Mouse (Mus musculus) spleen, adult 2 months (tissue): ENCODE measurements around the gene Col6a4. TPM values are rescaled to one million over a fixed set of nuclear protein-coding genes. Genes with fewer than 3 reads are reported as not detected.
A peak's percentile ranks its signal among the peaks of the same experiment; 100 is the strongest.

Experiments
- DNase-seq, 2 experiments: peaks; one replicate each; pipeline versions ENCODE4 v3.0.0 to v3.0.0-alpha.2; 2012 to 2021; ENCODE audit warnings: low spot score in 2 of 2, low read depth in 1 of 2
- H3K27ac ChIP-seq: fragments of 200-500 bp; 2 replicates; pipeline ENCODE4 v1.5.1; 2012; ENCODE audit warnings: low read length, inconsistent platforms; ENCODE audit not compliant: insufficient read depth
- H3K27me3 ChIP-seq: fragments of 200-500 bp; 2 replicates; pipeline ENCODE4 v1.6.1; 2012; ENCODE audit warnings: mild to moderate bottlenecking, moderate library complexity, low read length, inconsistent platforms; ENCODE audit not compliant: control insufficient read depth, insufficient read depth
- H3K36me3 ChIP-seq: fragments of 200-500 bp; 2 replicates; pipeline ENCODE4 v1.6.1; 2012; ENCODE audit warnings: mild to moderate bottlenecking, low read length, inconsistent platforms; ENCODE audit not compliant: control insufficient read depth, insufficient read depth
- H3K4me1 ChIP-seq: fragments of 200-500 bp; 2 replicates; pipeline ENCODE4 v1.6.1; 2011; ENCODE audit warnings: inconsistent platforms; ENCODE audit not compliant: control insufficient read depth, insufficient read depth, insufficient read length
- H3K4me3 ChIP-seq: fragments of 200-500 bp; 2 replicates; pipeline ENCODE4 v1.5.1; 2011; ENCODE audit warnings: mild to moderate bottlenecking, inconsistent platforms; ENCODE audit not compliant: insufficient read depth, insufficient read length; ENCODE audit errors: extremely low read depth
- CTCF ChIP-seq: fragments of 200-500 bp; IDR thresholded peaks from 2 replicates; pipeline ENCODE4 v1.5.1; 2011; ENCODE audit warnings: mild to moderate bottlenecking, inconsistent platforms; ENCODE audit not compliant: insufficient read depth, insufficient read length, insufficient replicate concordance; ENCODE audit errors: extremely low read depth
- POLR2A ChIP-seq: fragments of 200-500 bp; IDR thresholded peaks from 2 replicates; pipeline ENCODE4 v1.6.1; 2011; ENCODE audit warnings: low read depth, low read length, inconsistent platforms
- WGBS: fragments of 180-500 bp; shearing (Covaris S2); methylation state at CpG from one replicate; pipeline ENCODE4 v1.1.7; 2018; 5-methylcytosine and 5-hydroxymethylcytosine counted together
- polyA plus RNA-seq: library from polyadenylated mRNA; depleted of rRNA; stranded (reverse); fragments of >200 nt; gene quantifications from 2 replicates; pipeline ENCODE4 v1.2.3, GENCODE M21; 2012

Col6a4 gene
- polyA plus RNA-seq, 1 experiment: 4.1 TPM

GRCm38 (mm10) chr9:106129072-106129471 lies 32.5 kb upstream of the Col6a4 start:
- TF ChIP-seq CTCF: no peak
- TF ChIP-seq POLR2A: no peak
- no peaks in the 10 kb centered on the region for H3K4me1 ChIP-seq
- WGBS: 62% methylated on average over 2 of the region's 2 CpGs
- no peak overlapping the region for H3K27ac ChIP-seq
- DNase-seq: no peak
- no peak overlapping the region for H3K4me3 ChIP-seq
- no peaks in the 10 kb centered on the region for H3K36me3 ChIP-seq
- H3K27me3 ChIP-seq: no peaks in the 10 kb centered on the region

- no peak for TF ChIP-seq POLR2A
- no peak for TF ChIP-seq CTCF
- DNase-seq: no peak
Observed at GRCm38 (mm10) chr9:106126786-106127251, 30.2 kb upstream of the Col6a4 start.

GRCm38 (mm10) chr9:106123599-106123998 lies 27.0 kb upstream of the Col6a4 start:
- no peak overlapping the region for H3K4me3 ChIP-seq
- peak; percentile 21 to 26 for DNase-seq
- WGBS: 46% methylated on average over 4 of the region's 4 CpGs
- H3K27me3 ChIP-seq: no peaks in the 10 kb centered on the region
- TF ChIP-seq POLR2A (no peak), CTCF (peak; percentile 41; the same call in 1 of the 2 replicates)
- no peaks in the 10 kb centered on the region for H3K36me3 ChIP-seq
- no peaks in the 10 kb centered on the region for H3K4me1 ChIP-seq
- H3K27ac ChIP-seq: no peak overlapping the region

More at GRCm38 (mm10) chr9:106126786-106127251, 30.2 kb upstream of the Col6a4 start:
- Histone ChIP-seq H3K4me1 (no peaks in the 10 kb centered on the region), H3K36me3 (no peaks in the 10 kb centered on the region), H3K4me3 (no peak overlapping the region), H3K27ac (no peak overlapping the region), H3K27me3 (no peaks in the 10 kb centered on the region)
- WGBS: 68% methylated on average over 2 of the region's 2 CpGs

- Histone ChIP-seq H3K27ac (no peak overlapping the region), H3K4me3 (no peak overlapping the region), H3K27me3 (no peaks in the 10 kb centered on the region), H3K4me1 (no peaks in the 10 kb centered on the region), H3K36me3 (no peaks in the 10 kb centered on the region)
- TF ChIP-seq CTCF (no peak), POLR2A (no peak)
- 81% methylated on average over 9 of the region's 9 CpGs for WGBS
- DNase-seq: no peak
Observed at GRCm38 (mm10) chr9:106119075-106119474, 22.5 kb upstream of the Col6a4 start.

- no peaks in the 10 kb centered on the region for H3K27me3 ChIP-seq
- WGBS: 46% methylated on average over 13 of the region's 13 CpGs
- no peaks in the 10 kb centered on the region for H3K36me3 ChIP-seq
- no peak overlapping the region for H3K27ac ChIP-seq
- DNase-seq: no peak
- TF ChIP-seq CTCF (no peak), POLR2A (no peak)
- H3K4me1 ChIP-seq: no peaks in the 10 kb centered on the region
- H3K4me3 ChIP-seq: no peak overlapping the region
Observed at GRCm38 (mm10) chr9:106115801-106116424, 19.3 kb upstream of the Col6a4 start.

- peak in 1 of 2 experiments; percentile 51 for DNase-seq
- no peak overlapping the region for H3K4me3 ChIP-seq
- TF ChIP-seq CTCF (peak; percentile 49; the same call in 1 of the 2 replicates), POLR2A (no peak)
- 40% methylated on average over 10 of the region's 10 CpGs for WGBS
- H3K36me3 ChIP-seq: no peaks in the 10 kb centered on the region
- H3K27ac ChIP-seq: no peak overlapping the region
- no peaks in the 10 kb centered on the region for H3K4me1 ChIP-seq
- no peaks in the 10 kb centered on the region for H3K27me3 ChIP-seq
Observed at GRCm38 (mm10) chr9:106112770-106113423, 16.3 kb upstream of the Col6a4 start.

GRCm38 (mm10) chr9:106106241-106106640 lies 9.7 kb upstream of the Col6a4 start:
- 84% methylated on average over 9 of the region's 9 CpGs for WGBS
- TF ChIP-seq POLR2A (no peak), CTCF (no peak)
- DNase-seq: no peak
- Histone ChIP-seq H3K27ac (no peak overlapping the region), H3K4me1 (no peaks in the 10 kb centered on the region), H3K27me3 (no peaks in the 10 kb centered on the region), H3K36me3 (no peaks in the 10 kb centered on the region), H3K4me3 (no peak overlapping the region)
